24 mouse cellular contexts compared by ENCODE assay signal in the genomic region with DNA sequence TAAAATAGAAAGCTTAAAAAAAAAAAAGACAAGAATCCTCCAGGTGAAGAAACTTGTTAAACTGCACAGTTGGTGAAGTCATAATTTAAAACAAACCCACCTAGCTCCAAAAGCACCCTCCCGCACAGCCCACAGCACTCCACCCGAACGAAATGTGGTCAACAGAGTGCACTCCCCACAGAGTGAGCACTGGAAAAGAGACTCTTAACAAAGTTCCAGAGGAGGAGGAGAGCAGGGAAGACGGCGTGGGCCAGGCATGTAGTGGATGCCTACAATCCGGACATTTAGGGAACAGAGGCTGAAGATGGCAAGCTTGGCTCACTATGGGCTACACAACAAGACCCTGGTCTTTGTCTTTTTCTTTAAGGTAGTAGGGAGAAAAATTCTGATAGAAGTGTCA. TPM values are rescaled to one million over a fixed set of nuclear protein-coding genes. Genes with fewer than 3 reads are reported as not detected.
"Had no signal": no experiment of that assay in that cellular context is flagged by ENCODE, and none has a peak within 500 bp of the region (broad histone marks: within the 10 kb centered on the region; RNA-seq: fewer than 3 reads in every experiment).

No protein-coding gene starts in this region.

- H3K9me3 ChIP-seq: limb, embryonic 10.5 days; limb, embryonic 13.5 days; liver, embryonic 12.5 days; liver, embryonic 15.5 days; lung, embryonic 15.5 days; midbrain, embryonic 13.5 days; neural tube, embryonic 12.5 days; neural tube, embryonic 15.5 days had no signal

- H3K27ac ChIP-seq: layer of hippocampus, adult 2 months; liver, embryonic 12.5 days; liver, embryonic 15.5 days; lung, embryonic 15.5 days; macrophage; midbrain, embryonic 13.5 days; neural tube, embryonic 12.5 days; neural tube, embryonic 15.5 days; stomach, postnatal 0 days had no signal

- H3K4me2 ChIP-seq: limb, embryonic 13.5 days; liver, embryonic 12.5 days; liver, embryonic 15.5 days; lung, embryonic 15.5 days; midbrain, embryonic 13.5 days; neural tube, embryonic 12.5 days; neural tube, embryonic 15.5 days had no signal

- ATAC-seq: liver, embryonic 12.5 days; midbrain, embryonic 13.5 days had no signal

- DNase-seq: kidney, adult 9 months; kidney, postnatal 14 days; kidney, postnatal 4 days; layer of hippocampus, adult 9-11 months; liver; lung, adult 18-20 months; lung, postnatal 14 days; right cerebral cortex, adult 18-20 months; right cerebral cortex, postnatal 14 days; right cerebral cortex, postnatal 4 days; thymus, adult 2 months; thymus, postnatal 14 days had no signal

- H3K27me3 ChIP-seq: limb, embryonic 13.5 days; liver, embryonic 12.5 days; liver, embryonic 15.5 days; lung, embryonic 15.5 days; midbrain, embryonic 13.5 days; neural tube, embryonic 12.5 days; neural tube, embryonic 15.5 days had no signal

- H3K4me1 ChIP-seq: midbrain, embryonic 13.5 days; neural tube, embryonic 12.5 days had no signal

- H3K9ac ChIP-seq: liver, embryonic 12.5 days; liver, embryonic 15.5 days; lung, embryonic 15.5 days; midbrain, embryonic 13.5 days; neural tube, embryonic 12.5 days; neural tube, embryonic 15.5 days had no signal

- H3K4me3 ChIP-seq: layer of hippocampus, adult 2 months; limb, embryonic 10.5 days; limb, embryonic 13.5 days; liver, embryonic 12.5 days; liver, embryonic 15.5 days; lung, embryonic 15.5 days; midbrain, embryonic 13.5 days; neural tube, embryonic 12.5 days; neural tube, embryonic 15.5 days had no signal

RNA-seq across cellular contexts. Expression of gene Lrrc73, which starts 21.7 kb away (rescaled TPM):
- polyA plus RNA-seq: liver, embryonic 15.5 days; macrophage had no signal

RNA-seq across cellular contexts. Expression of gene Dlk2, which starts 22.2 kb away (rescaled TPM):
- total RNA-seq: megakaryocyte, adult 5-6 weeks had no signal
- polyA plus RNA-seq: liver, embryonic 12.5 days; liver, embryonic 15.5 days; macrophage had no signal
